Mouse (Mus musculus) CD4-positive helper T cell, adult 2 months (primary cell): ENCODE measurements around the gene Mettl21e.
"Not testable (repeated sequence)": the region's sequence is repeated elsewhere in the genome, so short reads cannot be mapped to it uniquely, and the experiment has no call there.

ENCODE experiments used
- DNase-seq: peaks from one replicate; pipeline ENCODE4 v3.0.0-alpha.2; 2012; ENCODE audit warnings: low read depth, missing footprints, low spot score

Gene Mettl21e

GRCm38 (mm10) chr1:44218876-44219275 is at the start of gene Mettl21e:
Mettl21e (minus strand) TSS chr1:44218961.
- no peak for DNase-seq

- DNase-seq, result not testable (repeated sequence)
Observed at GRCm38 (mm10) chr1:44240440-44240839, 21.7 kb upstream of the Mettl21e start.

GRCm38 (mm10) chr1:44239969-44240368 is 21.2 kb upstream of the Mettl21e start:
- DNase-seq, result no peak

DNA sequence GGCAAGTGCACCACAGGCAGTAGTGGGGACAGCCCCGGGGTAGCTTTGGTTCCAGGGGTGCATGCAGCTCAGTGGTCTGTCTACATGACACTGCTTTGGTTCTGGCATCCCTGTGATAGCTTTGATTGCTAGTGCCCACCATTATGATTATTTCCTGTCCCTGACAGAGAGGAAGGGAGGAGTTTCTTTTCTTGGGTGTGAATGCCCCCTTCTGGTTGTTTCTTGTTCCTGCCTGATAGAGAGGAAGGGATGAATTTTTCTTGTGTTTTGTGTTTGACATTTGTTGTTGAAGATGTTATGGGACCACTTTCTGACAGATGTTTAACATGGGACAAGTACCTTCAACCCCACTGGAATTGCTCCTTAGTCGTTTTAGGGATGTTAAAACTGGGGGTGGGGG is 18.5 kb upstream of the Mettl21e start:
- no peak for DNase-seq

GRCm38 (mm10) chr1:44235311-44235710 is 16.6 kb upstream of the Mettl21e start:
- DNase-seq, result no peak

DNA sequence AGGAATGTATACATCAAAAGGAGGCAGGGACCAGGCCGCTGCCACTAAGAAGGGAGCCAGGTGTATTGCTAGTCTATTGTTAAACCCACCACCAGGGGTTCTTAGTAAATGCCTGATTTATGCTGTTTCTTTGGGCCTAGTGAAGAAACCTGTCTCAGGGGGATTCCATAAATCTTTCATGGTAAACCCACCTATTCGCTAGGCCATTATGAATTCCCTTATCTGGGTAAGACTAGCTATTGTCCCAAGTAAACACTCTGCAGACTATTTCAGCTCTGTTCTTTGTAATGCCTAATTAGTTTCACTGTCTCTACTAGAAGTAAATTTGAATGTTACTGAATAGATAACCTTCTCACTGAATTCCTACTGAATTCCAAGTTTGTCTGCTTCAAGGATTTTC is 15.8 kb upstream of the Mettl21e start:
- DNase-seq, result not testable (repeated sequence)

- DNase-seq, result no peak
Observed at GRCm38 (mm10) chr1:44229044-44229443, 10.3 kb upstream of the Mettl21e start.

DNA sequence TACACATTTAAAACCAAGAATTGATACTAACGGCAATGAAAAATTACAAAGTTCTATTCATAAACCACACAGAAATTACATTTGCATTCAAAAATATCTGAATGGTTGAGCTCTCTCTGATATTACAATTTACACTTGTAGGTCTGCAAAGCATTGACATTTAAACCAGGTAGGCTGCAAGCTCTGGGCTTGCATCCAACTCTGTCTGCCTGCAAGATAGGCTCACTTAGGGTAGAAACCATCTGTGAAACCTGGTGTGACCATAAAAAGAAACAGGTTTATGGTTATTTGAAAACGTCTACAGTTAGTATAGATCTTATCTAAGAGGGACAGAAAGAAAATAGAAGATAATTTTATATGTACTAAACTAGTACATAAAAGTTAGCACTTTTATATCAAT is 1.6 kb downstream of the Mettl21e start:
- DNase-seq, result no peak

GRCm38 (mm10) chr1:44216352-44217116 is 2.2 kb downstream of the Mettl21e start:
- DNase-seq, result no peak

DNA sequence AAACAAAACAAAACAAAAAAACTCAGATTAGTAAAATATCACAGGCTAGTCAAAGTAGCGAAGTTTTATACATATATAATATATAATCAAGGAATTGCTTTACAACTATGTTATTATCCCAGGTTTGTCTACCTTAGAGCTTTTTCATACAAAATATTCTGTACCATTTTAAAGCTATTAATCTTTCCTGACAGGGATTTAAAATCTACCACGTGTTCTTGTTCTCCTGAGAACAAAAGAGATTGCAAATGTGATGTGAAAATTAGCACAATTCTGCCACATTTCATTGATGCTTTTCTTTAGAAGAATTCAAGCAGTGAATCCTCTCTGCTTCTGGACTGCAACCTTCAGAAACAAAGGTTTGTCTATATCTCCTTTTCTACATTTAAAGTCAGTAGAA is 4.3 kb downstream of the Mettl21e start:
- no peak for DNase-seq

DNA sequence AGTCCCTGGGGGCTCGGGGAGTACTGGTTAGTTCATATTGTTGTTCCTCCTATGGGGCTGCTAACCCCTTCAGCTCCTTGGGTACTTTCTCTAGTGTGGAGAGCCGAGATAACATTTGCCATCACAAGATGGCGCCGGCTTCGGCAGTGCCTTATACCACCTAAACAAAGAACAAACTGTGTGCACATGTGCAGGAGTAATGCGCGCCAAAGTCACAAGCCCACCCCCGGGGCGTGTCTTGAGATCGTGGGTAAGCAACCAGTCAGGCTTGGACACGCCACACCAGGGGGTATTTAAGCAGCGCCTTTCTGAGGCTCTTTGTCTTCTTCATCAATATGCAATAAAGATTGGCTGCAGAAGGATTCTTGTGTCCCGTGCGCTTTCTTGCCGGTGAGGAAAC is 15.9 kb downstream of the Mettl21e start:
- no peak for DNase-seq

DNA sequence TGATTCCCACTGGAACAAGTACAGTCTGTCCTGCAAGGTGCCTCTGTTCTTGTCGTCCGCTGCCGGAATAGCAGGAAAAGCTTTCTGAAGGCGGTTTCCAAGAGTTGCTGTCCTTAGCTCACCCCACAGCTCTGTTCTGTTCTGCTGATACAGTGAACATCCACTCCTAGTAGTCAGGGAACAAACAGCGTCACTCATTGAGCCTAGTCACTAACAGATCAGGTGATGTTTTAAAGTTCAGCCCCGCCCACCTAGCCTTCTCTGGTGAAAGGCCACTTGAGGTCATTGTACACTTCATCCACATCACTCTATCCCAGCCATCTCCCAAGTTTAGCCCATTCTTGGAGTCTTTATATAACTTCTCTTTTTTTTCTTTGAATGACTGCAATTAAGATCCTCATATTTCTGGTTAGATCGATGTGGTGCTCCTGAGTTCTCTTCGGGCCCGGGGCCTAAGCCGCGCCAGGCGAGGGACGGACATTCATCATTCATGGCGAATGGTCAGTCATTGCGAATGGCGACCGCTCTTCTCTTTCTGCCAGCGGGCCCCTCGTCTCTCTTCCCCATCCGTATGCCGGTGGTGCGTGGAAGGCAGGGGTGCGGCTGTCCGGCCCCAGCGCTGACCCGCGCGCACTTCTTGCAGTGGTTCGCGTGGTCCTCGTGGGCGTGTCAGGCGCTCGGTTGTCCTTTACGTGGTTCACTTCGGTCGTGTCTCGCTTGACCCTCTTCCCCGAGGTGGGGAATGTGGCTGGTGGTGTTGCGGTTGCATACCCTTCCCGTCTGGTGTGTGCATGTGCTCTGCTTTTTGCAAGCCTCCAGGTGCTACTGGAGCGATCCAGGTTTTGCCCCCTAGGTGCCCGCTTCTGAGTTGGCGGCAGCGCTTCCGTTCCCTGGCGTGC is 20.2 kb downstream of the Mettl21e start:
- DNase-seq, result no peak

DNA sequence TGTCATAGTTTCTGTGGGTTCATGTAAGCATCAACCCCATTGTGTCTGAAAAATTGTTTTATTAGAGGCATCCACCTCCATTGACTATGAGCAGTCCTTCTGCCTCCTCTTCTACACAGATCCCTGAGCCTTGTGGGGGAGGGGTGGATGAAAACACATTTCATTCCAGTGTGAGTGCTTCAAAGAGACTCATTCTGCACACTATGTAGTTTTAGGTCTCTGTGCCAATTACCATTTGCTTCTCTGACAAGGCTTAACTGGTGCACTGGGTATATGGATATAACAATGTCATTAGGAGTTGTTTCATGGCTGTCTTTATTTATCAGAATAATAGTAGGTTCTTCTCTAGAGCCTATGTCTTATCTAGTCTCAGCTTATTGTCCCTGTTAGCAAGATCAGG is 32.4 kb downstream of the Mettl21e start:
- DNase-seq, result no peak

- no peak for DNase-seq
Observed at GRCm38 (mm10) chr1:44178086-44178485, 40.7 kb downstream of the Mettl21e start.

DNA sequence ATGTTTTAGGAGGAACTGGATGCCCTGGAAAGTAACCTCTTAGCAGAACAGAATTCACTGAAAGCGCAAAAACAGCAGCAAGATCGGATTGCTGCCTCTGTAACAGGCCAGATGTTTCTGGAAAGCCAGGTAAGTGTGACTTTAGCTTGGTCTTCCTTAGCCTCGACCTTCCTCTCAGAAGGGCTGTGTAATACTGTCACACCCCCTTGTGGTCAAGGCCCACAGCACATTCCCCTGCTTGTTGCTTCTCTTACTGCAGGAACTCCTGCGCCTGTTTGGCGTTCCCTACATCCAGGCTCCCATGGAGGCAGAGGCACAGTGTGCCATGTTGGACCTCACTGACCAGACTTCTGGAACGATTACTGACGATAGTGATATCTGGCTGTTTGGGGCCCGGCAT is 44.9 kb downstream of the Mettl21e start:
- DNase-seq, result no peak

GRCm38 (mm10) chr1:44172656-44173055 is 46.1 kb downstream of the Mettl21e start:
- DNase-seq, result no peak

GRCm38 (mm10) chr1:44167859-44168383 is 50.8 kb downstream of the Mettl21e start:
- DNase-seq, result peak; percentile 12

GRCm38 (mm10) chr1:44162389-44162788 is 56.4 kb downstream of the Mettl21e start:
- DNase-seq, result no peak

- DNase-seq, result no peak
Observed at GRCm38 (mm10) chr1:44161818-44162217, 56.9 kb downstream of the Mettl21e start.

- no peak for DNase-seq
Observed at GRCm38 (mm10) chr1:44158317-44158716, 60.4 kb downstream of the Mettl21e start.

GRCm38 (mm10) chr1:44155287-44155686 is 63.5 kb downstream of the Mettl21e start:
- DNase-seq, result peak; percentile 51
